Mouse (Mus musculus): ENCODE results near the gene Calu. TPM values are rescaled to one million over a fixed set of nuclear protein-coding genes. Genes with fewer than 3 reads are reported as not detected.
"Not testable (repeated sequence)": the region's sequence is repeated elsewhere in the genome, so short reads cannot be mapped to it uniquely, and the experiment has no call there.

Calu gene
- polyA plus RNA-seq, 1 experiment from 2014 or later: 291 TPM

GRCm38 (mm10) chr6:29318879-29319278 lies 29.0 kb upstream of the Calu start, which contains the start of gene Fam71f1:
Fam71f1 (plus strand) TSS chr6:29319140.
- Histone ChIP-seq H3K27ac (ENCODE audit: low read depth, low read length) (no peak within 1 kb of the TSS), H3K27me3 (ENCODE audit: control insufficient read depth, insufficient read depth, low read length) (no peaks in the 10 kb centered on the region), H3K9me3 (ENCODE audit: control insufficient read depth, low read length) (no peaks in the 10 kb centered on the region), H3K4me1 (ENCODE audit: control insufficient read depth, insufficient read depth, low read length) (no peaks in the 10 kb centered on the region), H3K9ac (ENCODE audit: low read length) (no peak within 1 kb of the TSS), H3K4me2 (ENCODE audit: low read depth) (no peak within 1 kb of the TSS), H3K36me3 (ENCODE audit: control insufficient read depth, insufficient read depth, low read length) (no peaks in the 10 kb centered on the region), H3K4me3 (ENCODE audit: low read depth, low read length) (no peak within 1 kb of the TSS)
- ATAC-seq (ENCODE audit: insufficient read depth, low FRiP score, low TSS enrichment) (no peak), DNase-seq (ENCODE audit: low spot score) (peak; percentile 16)
- 64% methylated on average over 5 of the region's 5 CpGs for WGBS

GRCm38 (mm10) chr6:29321586-29321985 lies 26.3 kb upstream of the Calu start:
- no peak for ATAC-seq (ENCODE audit: insufficient read depth, low FRiP score, low TSS enrichment)
- Histone ChIP-seq H3K9ac (ENCODE audit: low read length) (no peak overlapping the region), H3K9me3 (ENCODE audit: control insufficient read depth, low read length) (no peaks in the 10 kb centered on the region), H3K27me3 (ENCODE audit: control insufficient read depth, insufficient read depth, low read length) (no peaks in the 10 kb centered on the region), H3K4me3 (ENCODE audit: low read depth, low read length) (no peak overlapping the region), H3K36me3 (ENCODE audit: control insufficient read depth, insufficient read depth, low read length) (no peaks in the 10 kb centered on the region), H3K4me2 (ENCODE audit: low read depth) (no peak overlapping the region), H3K27ac (ENCODE audit: low read depth, low read length) (no peak overlapping the region), H3K4me1 (ENCODE audit: control insufficient read depth, insufficient read depth, low read length) (no peaks in the 10 kb centered on the region)
- WGBS: 75% methylated on average over 6 of the region's 6 CpGs
- no peak for DNase-seq (ENCODE audit: low spot score)

- DNase-seq (ENCODE audit: low spot score): no peak
- Histone ChIP-seq H3K9ac (ENCODE audit: low read length) (no peak overlapping the region), H3K27me3 (ENCODE audit: control insufficient read depth, insufficient read depth, low read length) (no peaks in the 10 kb centered on the region), H3K9me3 (ENCODE audit: control insufficient read depth, low read length) (no peaks in the 10 kb centered on the region), H3K36me3 (ENCODE audit: control insufficient read depth, insufficient read depth, low read length) (no peaks in the 10 kb centered on the region), H3K4me2 (ENCODE audit: low read depth) (no peak overlapping the region), H3K4me1 (ENCODE audit: control insufficient read depth, insufficient read depth, low read length) (no peaks in the 10 kb centered on the region), H3K4me3 (ENCODE audit: low read depth, low read length) (no peak overlapping the region), H3K27ac (ENCODE audit: low read depth, low read length) (no peak overlapping the region)
- ATAC-seq (ENCODE audit: insufficient read depth, low FRiP score, low TSS enrichment): no peak
- WGBS: 91% methylated on average over 7 of the region's 7 CpGs
Measured at GRCm38 (mm10) chr6:29322147-29322546, 25.7 kb upstream of the Calu start.

- no peak for ATAC-seq (ENCODE audit: insufficient read depth, low FRiP score, low TSS enrichment)
- WGBS: 75% methylated on average over 4 of the region's 4 CpGs
Measured at GRCm38 (mm10) chr6:29322735-29323134, 25.1 kb upstream of the Calu start.

GRCm38 (mm10) chr6:29326961-29327360 lies 20.9 kb upstream of the Calu start:
- Histone ChIP-seq H3K4me3 (ENCODE audit: low read depth, low read length) (no peak overlapping the region), H3K9ac (ENCODE audit: low read length) (no peak overlapping the region), H3K27me3 (ENCODE audit: control insufficient read depth, insufficient read depth, low read length) (no peaks in the 10 kb centered on the region), H3K9me3 (ENCODE audit: control insufficient read depth, low read length) (no peaks in the 10 kb centered on the region), H3K4me2 (ENCODE audit: low read depth) (no peak overlapping the region), H3K27ac (ENCODE audit: low read depth, low read length) (no peak overlapping the region), H3K36me3 (ENCODE audit: control insufficient read depth, insufficient read depth, low read length) (no peaks in the 10 kb centered on the region), H3K4me1 (ENCODE audit: control insufficient read depth, insufficient read depth, low read length) (no peaks in the 10 kb centered on the region)
- WGBS: 91% methylated on average over 9 of the region's 9 CpGs
- ATAC-seq (ENCODE audit: insufficient read depth, low FRiP score, low TSS enrichment) (no peak), DNase-seq (ENCODE audit: low spot score) (no peak)

More at GRCm38 (mm10) chr6:29322735-29323134, 25.1 kb upstream of the Calu start:
- Histone ChIP-seq H3K4me2 (ENCODE audit: low read depth) (no peak overlapping the region), H3K27me3 (ENCODE audit: control insufficient read depth, insufficient read depth, low read length) (no peaks in the 10 kb centered on the region), H3K36me3 (ENCODE audit: control insufficient read depth, insufficient read depth, low read length) (no peaks in the 10 kb centered on the region), H3K4me1 (ENCODE audit: control insufficient read depth, insufficient read depth, low read length) (no peaks in the 10 kb centered on the region), H3K9ac (ENCODE audit: low read length) (no peak overlapping the region), H3K4me3 (ENCODE audit: low read depth, low read length) (no peak overlapping the region), H3K27ac (ENCODE audit: low read depth, low read length) (no peak overlapping the region), H3K9me3 (ENCODE audit: control insufficient read depth, low read length) (no peaks in the 10 kb centered on the region)
- DNase-seq (ENCODE audit: low spot score): no peak

- no peaks in the 10 kb centered on the region for H3K27me3 ChIP-seq (ENCODE audit: control insufficient read depth, insufficient read depth, low read length)
- DNase-seq (ENCODE audit: low spot score): no peak
- no peaks in the 10 kb centered on the region for H3K4me1 ChIP-seq (ENCODE audit: control insufficient read depth, insufficient read depth, low read length)
- no peak for ATAC-seq (ENCODE audit: insufficient read depth, low FRiP score, low TSS enrichment)
- no peak overlapping the region for H3K27ac ChIP-seq (ENCODE audit: low read depth, low read length)
- H3K36me3 ChIP-seq (ENCODE audit: control insufficient read depth, insufficient read depth, low read length): no peaks in the 10 kb centered on the region
- no peak overlapping the region for H3K4me2 ChIP-seq (ENCODE audit: low read depth)
- 68% methylated on average over 4 of the region's 4 CpGs for WGBS
- H3K9ac ChIP-seq (ENCODE audit: low read length): no peak overlapping the region
- H3K9me3 ChIP-seq (ENCODE audit: control insufficient read depth, low read length): no peaks in the 10 kb centered on the region
- no peak overlapping the region for H3K4me3 ChIP-seq (ENCODE audit: low read depth, low read length)
Measured at GRCm38 (mm10) chr6:29329514-29329913, 18.4 kb upstream of the Calu start.

GRCm38 (mm10) chr6:29346512-29346911 lies 1.4 kb upstream of the Calu start:
- DNase-seq (ENCODE audit: low spot score); H3K36me3 ChIP-seq (ENCODE audit: control insufficient read depth, insufficient read depth, low read length); H3K9me3 ChIP-seq (ENCODE audit: control insufficient read depth, low read length); H3K27me3 ChIP-seq (ENCODE audit: control insufficient read depth, insufficient read depth, low read length); H3K27ac ChIP-seq (ENCODE audit: low read depth, low read length); H3K4me1 ChIP-seq (ENCODE audit: control insufficient read depth, insufficient read depth, low read length); ATAC-seq (ENCODE audit: insufficient read depth, low FRiP score, low TSS enrichment); H3K9ac ChIP-seq (ENCODE audit: low read length); H3K4me3 ChIP-seq (ENCODE audit: low read depth, low read length); H3K4me2 ChIP-seq (ENCODE audit: low read depth): not testable (repeated sequence)
- 93% methylated on average over 2 of the region's 2 CpGs for WGBS

- ATAC-seq (ENCODE audit: insufficient read depth, low FRiP score, low TSS enrichment) (no peak), DNase-seq (ENCODE audit: low spot score) (no peak)
- Histone ChIP-seq H3K9ac (ENCODE audit: low read length) (peak overlapping the region; percentile 55), H3K36me3 (ENCODE audit: control insufficient read depth, insufficient read depth, low read length) (no peaks in the 10 kb centered on the region), H3K27me3 (ENCODE audit: control insufficient read depth, insufficient read depth, low read length) (no peaks in the 10 kb centered on the region), H3K9me3 (ENCODE audit: control insufficient read depth, low read length) (no peaks in the 10 kb centered on the region), H3K4me3 (ENCODE audit: low read depth, low read length) (peak overlapping the region; percentile 88), H3K4me2 (ENCODE audit: low read depth) (peak overlapping the region; percentile 62), H3K4me1 (ENCODE audit: control insufficient read depth, insufficient read depth, low read length) (peaks cover 5% of the 10 kb centered on the region; the same call in 1 of the 2 replicates), H3K27ac (ENCODE audit: low read depth, low read length) (peak overlapping the region; percentile 67)
- WGBS: 37% methylated on average over 7 of the region's 7 CpGs
Measured at GRCm38 (mm10) chr6:29347189-29347588, 680 bp upstream of the Calu start.

GRCm38 (mm10) chr6:29348371-29348724 lies 479 bp downstream of the Calu start:
- H3K27ac ChIP-seq (ENCODE audit: low read depth, low read length): peak overlapping the region; percentile 23; the same call in 1 of the 2 replicates
- ATAC-seq (ENCODE audit: insufficient read depth, low FRiP score, low TSS enrichment): no peak; the same call in 1 of the 2 replicates
- under 1% methylated on average over 15 of the region's 15 CpGs for WGBS

More at GRCm38 (mm10) chr6:29348371-29348724, 479 bp downstream of the Calu start:
- Histone ChIP-seq H3K4me3 (ENCODE audit: low read depth, low read length) (peak overlapping the region; percentile 88), H3K9me3 (ENCODE audit: control insufficient read depth, low read length) (no peaks in the 10 kb centered on the region), H3K4me1 (ENCODE audit: control insufficient read depth, insufficient read depth, low read length) (peaks cover 5% of the 10 kb centered on the region; the same call in 1 of the 2 replicates), H3K9ac (ENCODE audit: low read length) (peak overlapping the region; percentile 83), H3K27me3 (ENCODE audit: control insufficient read depth, insufficient read depth, low read length) (no peaks in the 10 kb centered on the region), H3K4me2 (ENCODE audit: low read depth) (peak overlapping the region; percentile 49), H3K36me3 (ENCODE audit: control insufficient read depth, insufficient read depth, low read length) (no peaks in the 10 kb centered on the region)
- DNase-seq (ENCODE audit: low spot score): no peak
